Mouse (Mus musculus): Measurements from ENCODE around the gene Cbx4. TPM values are rescaled to one million over a fixed set of nuclear protein-coding genes. Genes with fewer than 3 reads are reported as not detected.

The Cbx4 gene
- polyA plus RNA-seq, 1 experiment from 2014 or later = 10.1 TPM

- no peak for ATAC-seq (ENCODE audit: insufficient read depth, low FRiP score)
- H3K9ac ChIP-seq (ENCODE audit: low read length) = peak overlapping the region; percentile 74
- WGBS = under 1% methylated on average over 31 of the region's 31 CpGs
- H3K36me3 ChIP-seq (ENCODE audit: control insufficient read depth, insufficient read depth, low read length) = no peaks in the 10 kb centered on the region
- peak overlapping the region; percentile 96 for H3K4me2 ChIP-seq (ENCODE audit: low read depth, low read length)
- no peak overlapping the region for H3K27ac ChIP-seq (ENCODE audit: low read length)
- peaks cover 74% of the 10 kb centered on the region for H3K27me3 ChIP-seq (ENCODE audit: control insufficient read depth, insufficient read depth, low read length)
- H3K4me3 ChIP-seq (replicated peaks; ENCODE audit: low read length) = peak overlapping the region; percentile 66
- peaks cover 56% of the 10 kb centered on the region for H3K4me1 ChIP-seq (ENCODE audit: control insufficient read depth, insufficient read depth, low read length)
- H3K9me3 ChIP-seq (replicated peaks; ENCODE audit: control insufficient read depth, low read length) = no peaks in the 10 kb centered on the region
Observed at GRCm38 (mm10) chr11:119041750-119042465, 44.1 kb downstream of the Cbx4 start.

DNA sequence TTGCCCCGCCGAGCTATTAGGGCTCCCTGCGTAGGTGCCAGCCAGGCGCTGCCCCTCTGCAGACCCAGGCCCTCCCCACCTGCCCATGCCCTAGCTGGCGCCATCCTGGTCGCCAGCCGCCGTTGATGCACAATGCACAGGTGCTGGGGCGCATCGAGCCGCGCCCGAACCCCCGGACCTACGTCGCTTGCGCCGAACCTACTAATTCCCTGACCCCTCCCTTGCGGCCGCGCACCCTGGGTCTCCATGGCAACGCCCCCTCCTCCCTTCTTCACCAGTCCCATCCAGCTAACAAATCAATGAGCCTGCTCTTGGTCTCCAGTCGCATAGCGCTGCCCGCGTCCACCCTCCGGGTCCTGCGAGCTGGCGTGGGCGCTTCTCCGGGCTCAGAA is 44.7 kb downstream of the Cbx4 start:
- peak; percentile 42 for ATAC-seq (ENCODE audit: insufficient read depth, low FRiP score)

GRCm38 (mm10) chr11:119040600-119041324 is 45.3 kb downstream of the Cbx4 start, which contains the start of gene Cbx8:
Gene Cbx8 (minus strand): TSS chr11:119040969.
- H3K27me3 ChIP-seq (ENCODE audit: control insufficient read depth, insufficient read depth, low read length) = peaks cover 72% of the 10 kb centered on the region
- peak within 1 kb of the TSS; percentile 72 for H3K4me3 ChIP-seq (replicated peaks; ENCODE audit: low read length)
- no peaks in the 10 kb centered on the region for H3K9me3 ChIP-seq (replicated peaks; ENCODE audit: control insufficient read depth, low read length)
- peak within 1 kb of the TSS; percentile 70 for H3K27ac ChIP-seq (ENCODE audit: low read length)
- under 1% methylated on average over 63 of the region's 63 CpGs for WGBS
- ATAC-seq (ENCODE audit: insufficient read depth, low FRiP score) = peak; percentile 96
- no peaks in the 10 kb centered on the region for H3K36me3 ChIP-seq (ENCODE audit: control insufficient read depth, insufficient read depth, low read length)
- H3K4me2 ChIP-seq (ENCODE audit: low read depth, low read length) = peak within 1 kb of the TSS; percentile 96
- peak within 1 kb of the TSS; percentile 84 for H3K9ac ChIP-seq (ENCODE audit: low read length)
- peaks cover 47% of the 10 kb centered on the region for H3K4me1 ChIP-seq (ENCODE audit: control insufficient read depth, insufficient read depth, low read length)

More for the DNA sequence above, 44.7 kb downstream of the Cbx4 start:
- Histone ChIP-seq H3K9ac (ENCODE audit: low read length) (peak overlapping the region; percentile 74), H3K9me3 (replicated peaks; ENCODE audit: control insufficient read depth, low read length) (no peaks in the 10 kb centered on the region), H3K27me3 (ENCODE audit: control insufficient read depth, insufficient read depth, low read length) (peaks cover 72% of the 10 kb centered on the region), H3K27ac (ENCODE audit: low read length) (no peak overlapping the region), H3K4me2 (ENCODE audit: low read depth, low read length) (peak overlapping the region; percentile 96), H3K4me3 (replicated peaks; ENCODE audit: low read length) (peak overlapping the region; percentile 66), H3K4me1 (ENCODE audit: control insufficient read depth, insufficient read depth, low read length) (peaks cover 50% of the 10 kb centered on the region), H3K36me3 (ENCODE audit: control insufficient read depth, insufficient read depth, low read length) (no peaks in the 10 kb centered on the region)
- under 1% methylated on average over 31 of the region's 31 CpGs for WGBS

- WGBS = 18% methylated on average over 21 of the region's 21 CpGs
- Histone ChIP-seq H3K27ac (ENCODE audit: low read length) (peak overlapping the region; percentile 70; the same call in 1 of the 2 replicates), H3K36me3 (ENCODE audit: control insufficient read depth, insufficient read depth, low read length) (no peaks in the 10 kb centered on the region), H3K4me2 (ENCODE audit: low read depth, low read length) (peak overlapping the region; percentile 89), H3K27me3 (ENCODE audit: control insufficient read depth, insufficient read depth, low read length) (peaks cover 72% of the 10 kb centered on the region), H3K4me3 (replicated peaks; ENCODE audit: low read length) (peak overlapping the region; percentile 72), H3K4me1 (ENCODE audit: control insufficient read depth, insufficient read depth, low read length) (peaks cover 45% of the 10 kb centered on the region), H3K9ac (ENCODE audit: low read length) (peak overlapping the region; percentile 84), H3K9me3 (replicated peaks; ENCODE audit: control insufficient read depth, low read length) (no peaks in the 10 kb centered on the region)
- no peak for ATAC-seq (ENCODE audit: insufficient read depth, low FRiP score)
Observed at GRCm38 (mm10) chr11:119039732-119040512, 46.1 kb downstream of the Cbx4 start.

DNA sequence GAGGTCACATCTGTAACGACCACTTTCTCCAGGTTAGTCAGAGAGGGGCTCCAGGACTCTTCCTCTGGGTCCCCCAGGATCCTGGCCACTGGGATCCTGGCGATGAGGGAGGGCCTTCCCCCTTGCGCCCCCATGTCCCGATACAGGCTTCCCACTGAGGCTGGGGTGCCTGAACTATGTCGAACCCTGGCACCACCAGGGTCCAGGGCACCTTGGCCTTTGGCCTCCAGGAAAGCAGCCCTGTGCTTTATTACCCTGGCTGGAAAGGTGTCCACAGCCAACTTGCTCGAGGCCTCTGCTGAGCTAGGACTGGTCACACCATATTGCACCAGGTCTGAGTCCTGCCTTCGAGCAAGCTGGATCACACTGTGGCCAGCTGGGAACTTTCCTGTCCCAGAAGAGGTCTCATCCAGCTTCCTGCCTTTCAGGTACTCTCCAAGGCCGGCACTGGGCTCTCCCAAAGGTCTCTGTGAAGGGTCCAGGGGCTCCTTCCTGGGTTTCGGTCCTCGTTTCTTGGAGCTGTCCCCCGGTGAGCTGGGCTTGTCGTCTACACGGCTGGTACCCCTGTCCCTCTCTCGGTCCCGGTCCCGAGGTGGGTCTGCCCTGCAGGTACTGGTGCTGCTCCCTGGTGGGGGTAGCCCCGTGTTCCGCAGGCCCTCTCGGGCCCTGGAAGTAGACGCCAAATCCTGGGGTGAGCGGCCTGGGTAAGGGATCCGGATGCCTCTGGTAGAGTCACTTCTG is 47.1 kb downstream of the Cbx4 start:
- ATAC-seq (ENCODE audit: insufficient read depth, low FRiP score) = no peak
- H3K4me1 ChIP-seq (ENCODE audit: control insufficient read depth, insufficient read depth, low read length) = peaks cover 39% of the 10 kb centered on the region
- WGBS = 69% methylated on average over 22 of the region's 22 CpGs
- no peak overlapping the region for H3K27ac ChIP-seq (ENCODE audit: low read length)
- H3K9me3 ChIP-seq (replicated peaks; ENCODE audit: control insufficient read depth, low read length) = no peaks in the 10 kb centered on the region
- H3K36me3 ChIP-seq (ENCODE audit: control insufficient read depth, insufficient read depth, low read length) = no peaks in the 10 kb centered on the region
- H3K9ac ChIP-seq (ENCODE audit: low read length) = no peak overlapping the region
- H3K4me3 ChIP-seq (replicated peaks; ENCODE audit: low read length) = no peak overlapping the region
- H3K27me3 ChIP-seq (ENCODE audit: control insufficient read depth, insufficient read depth, low read length) = peaks cover 72% of the 10 kb centered on the region
- H3K4me2 ChIP-seq (ENCODE audit: low read depth, low read length) = no peak overlapping the region

- 33% methylated on average over 18 of the region's 18 CpGs for WGBS
- H3K4me1 ChIP-seq (ENCODE audit: control insufficient read depth, insufficient read depth, low read length) = peaks cover 37% of the 10 kb centered on the region
Observed at GRCm38 (mm10) chr11:119037780-119038401, 48.1 kb downstream of the Cbx4 start.

DNA sequence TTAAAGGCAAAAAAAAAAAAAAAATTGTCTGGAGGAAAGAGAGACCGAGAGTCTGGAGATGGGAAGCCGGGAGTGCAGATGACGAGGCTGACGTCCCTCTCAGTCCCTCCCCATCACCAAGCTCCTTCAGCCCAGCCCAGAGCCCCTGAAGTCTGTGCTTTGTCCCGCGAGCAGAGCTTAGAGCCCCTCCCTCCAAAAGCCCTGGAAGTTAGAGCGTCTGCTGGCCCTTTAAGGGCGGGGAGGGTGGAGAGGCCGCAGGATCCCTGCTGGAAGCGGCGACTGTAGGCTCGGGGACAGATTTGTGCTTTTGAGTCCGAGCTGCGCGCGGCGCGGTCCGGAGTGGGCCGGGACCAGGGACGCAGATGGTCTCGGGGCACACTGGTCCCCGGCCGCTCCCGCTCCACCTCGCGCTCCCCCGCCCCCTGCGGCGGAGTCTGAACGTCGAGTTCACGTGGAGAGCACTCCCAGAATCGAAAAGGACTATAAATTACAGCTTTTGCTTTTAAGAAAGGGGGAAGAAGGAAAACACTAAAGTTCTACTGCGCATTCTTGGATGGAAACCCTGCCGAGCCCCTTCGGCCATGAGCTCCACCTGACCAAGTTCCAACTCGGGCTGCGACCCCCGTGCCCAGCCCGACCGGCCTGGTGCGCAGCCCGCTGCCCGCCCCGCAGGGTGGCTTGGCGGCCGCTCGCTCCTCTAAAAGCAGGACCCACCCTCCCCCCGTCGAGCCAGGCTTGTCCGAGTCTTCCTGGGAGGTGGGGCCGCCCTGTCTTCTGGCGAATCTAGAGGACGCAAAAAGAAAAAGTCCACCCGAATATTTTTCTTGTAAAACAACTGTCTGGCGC is 48.9 kb downstream of the Cbx4 start:
- Histone ChIP-seq H3K27me3 (ENCODE audit: control insufficient read depth, insufficient read depth, low read length) (peaks cover 61% of the 10 kb centered on the region), H3K36me3 (ENCODE audit: control insufficient read depth, insufficient read depth, low read length) (no peaks in the 10 kb centered on the region), H3K9me3 (replicated peaks; ENCODE audit: control insufficient read depth, low read length) (no peaks in the 10 kb centered on the region), H3K4me3 (replicated peaks; ENCODE audit: low read length) (peak overlapping the region; percentile 50), H3K27ac (ENCODE audit: low read length) (no peak overlapping the region), H3K9ac (ENCODE audit: low read length) (peak overlapping the region; percentile 65), H3K4me1 (ENCODE audit: control insufficient read depth, insufficient read depth, low read length) (peaks cover 31% of the 10 kb centered on the region), H3K4me2 (ENCODE audit: low read depth, low read length) (peak overlapping the region; percentile 61)
- WGBS = 7% methylated on average over 57 of the region's 57 CpGs
- no peak for ATAC-seq (ENCODE audit: insufficient read depth, low FRiP score)

More at GRCm38 (mm10) chr11:119037780-119038401, 48.1 kb downstream of the Cbx4 start:
- no peaks in the 10 kb centered on the region for H3K36me3 ChIP-seq (ENCODE audit: control insufficient read depth, insufficient read depth, low read length)
- no peaks in the 10 kb centered on the region for H3K9me3 ChIP-seq (replicated peaks; ENCODE audit: control insufficient read depth, low read length)
- H3K9ac ChIP-seq (ENCODE audit: low read length) = peak overlapping the region; percentile 65; the same call in 1 of the 2 replicates
- peak overlapping the region; percentile 50 for H3K4me3 ChIP-seq (replicated peaks; ENCODE audit: low read length)
- H3K27me3 ChIP-seq (ENCODE audit: control insufficient read depth, insufficient read depth, low read length) = peaks cover 64% of the 10 kb centered on the region
- no peak overlapping the region for H3K27ac ChIP-seq (ENCODE audit: low read length)
- peak overlapping the region; percentile 61 for H3K4me2 ChIP-seq (ENCODE audit: low read depth, low read length)
- ATAC-seq (ENCODE audit: insufficient read depth, low FRiP score) = no peak

All from stomach, embryonic 16.5 days (tissue).